Mouse (Mus musculus): ENCODE measurements around the gene Srrm1. TPM values are rescaled to one million over a fixed set of nuclear protein-coding genes. Genes with fewer than 3 reads are reported as not detected.
A peak's percentile ranks its signal among the peaks of the same experiment; 100 is the strongest.
"Not testable (repeated sequence)": the region's sequence is repeated elsewhere in the genome, so short reads cannot be mapped to it uniquely, and the experiment has no call there.

The Srrm1 gene
- total RNA-seq, 2 experiments from 2014 or later: 58.8 to 62.3 TPM

DNA sequence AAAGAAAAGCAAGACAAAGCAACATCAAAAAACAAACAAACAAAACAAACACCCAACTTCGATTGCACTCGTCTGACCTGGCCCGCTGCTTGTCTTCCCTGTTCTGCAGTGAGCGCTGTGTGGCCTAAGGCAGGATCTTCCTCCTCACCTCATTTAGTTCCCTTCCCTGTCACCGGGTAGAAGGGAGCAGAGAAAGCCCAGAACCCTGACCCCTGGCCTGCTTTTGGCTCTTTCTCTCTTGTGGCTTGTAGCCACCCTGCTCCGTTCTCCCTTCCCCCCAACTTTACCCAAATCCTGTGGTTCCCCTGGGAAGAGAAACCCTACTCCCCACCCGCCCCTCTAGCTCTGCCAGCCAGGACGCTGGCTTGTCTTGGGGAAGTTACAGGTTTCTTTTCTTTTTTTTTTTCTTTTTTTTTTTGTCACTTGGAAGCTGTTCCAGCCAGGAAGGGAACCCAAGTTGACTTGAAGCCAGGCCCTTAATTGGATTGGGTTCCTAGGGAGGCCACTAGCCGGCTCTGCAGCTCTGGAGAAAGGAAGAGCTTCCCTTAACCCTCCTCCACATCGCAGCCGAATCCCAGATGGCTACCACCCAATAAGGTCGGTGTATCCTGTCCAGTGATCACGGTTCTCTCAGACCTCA is 70.3 kb downstream of the Srrm1 start:
- intact Hi-C loops (cut with DNase I): no loop called here
- peak; percentile 57 for DNase-seq (ENCODE audit: low spot score)

DNA sequence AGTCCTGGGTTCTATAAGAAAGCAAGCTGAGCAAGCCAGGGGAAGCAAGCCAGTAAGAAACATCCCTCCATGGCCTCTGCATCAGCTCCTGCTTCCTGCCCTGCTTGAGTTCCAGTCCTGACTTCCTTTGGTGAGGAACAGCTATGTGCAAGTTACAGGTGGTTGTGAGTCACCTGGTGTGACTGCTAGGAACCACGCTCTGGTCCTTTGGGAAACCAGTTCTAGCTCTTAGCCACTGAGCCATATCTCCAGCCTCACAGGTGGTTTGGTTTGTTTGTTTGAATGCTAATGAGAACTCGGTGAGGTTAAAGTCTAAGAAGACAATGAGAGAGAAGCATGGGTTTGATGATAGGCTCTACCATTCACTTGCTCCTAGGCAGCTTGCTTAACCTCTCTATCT is 73.1 kb downstream of the Srrm1 start:
- intact Hi-C loops (cut with DNase I); DNase-seq (ENCODE audit: low spot score): not testable (repeated sequence)

DNA sequence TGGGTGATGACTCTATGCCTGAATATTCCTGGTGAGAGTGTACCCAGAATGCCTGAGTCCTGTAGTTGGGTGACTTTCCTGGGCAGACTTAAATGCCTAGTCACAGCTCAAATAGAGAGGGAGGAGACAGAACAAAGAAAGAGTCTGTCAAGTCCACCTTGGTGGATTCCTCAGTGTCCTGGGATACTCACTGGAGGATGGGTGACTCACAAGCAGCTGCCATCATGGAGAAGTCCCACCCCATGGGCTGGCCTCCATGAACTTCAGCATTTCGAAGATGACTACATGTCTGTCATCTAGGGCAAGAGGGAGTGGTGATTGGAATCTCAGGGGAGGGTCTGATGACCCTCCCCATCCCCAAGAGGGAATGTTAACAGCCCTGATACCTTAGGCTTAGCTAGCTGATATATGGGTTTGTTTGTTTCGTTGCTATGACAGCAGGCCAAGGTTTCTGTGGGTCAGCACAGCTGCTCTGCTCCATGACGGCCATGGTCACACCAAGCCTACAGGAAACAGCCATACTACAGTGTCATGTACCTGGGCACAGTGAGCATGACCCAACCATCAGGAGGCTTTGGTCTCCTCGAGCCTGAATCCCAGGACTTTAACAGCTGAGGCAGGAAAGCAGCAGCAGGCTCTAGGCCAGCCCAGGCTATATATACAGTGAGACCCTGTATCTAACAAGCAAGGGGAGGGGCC is 76.3 kb downstream of the Srrm1 start:
- no peak for DNase-seq (ENCODE audit: low spot score)
- intact Hi-C loops (cut with DNase I): no loop called here

DNA sequence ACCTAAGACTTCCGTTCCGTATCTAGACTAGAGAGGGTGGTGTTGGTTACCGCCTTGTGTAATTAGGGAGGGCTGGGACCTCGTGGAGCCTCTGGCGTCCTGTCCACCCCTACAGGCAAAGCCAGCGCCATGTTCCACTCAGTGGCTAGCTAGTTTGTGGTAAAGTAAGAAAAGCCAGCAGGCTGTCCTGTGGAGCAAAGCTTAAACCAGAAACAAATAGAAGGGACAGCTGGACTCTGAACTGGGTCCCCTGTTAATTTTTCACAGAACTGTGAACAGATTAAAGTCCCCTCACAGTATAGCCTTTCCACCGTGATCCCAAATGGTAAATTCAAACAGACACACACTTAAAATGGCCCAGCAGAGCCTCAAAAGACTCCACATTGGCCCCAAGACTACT is 78.4 kb downstream of the Srrm1 start:
- no peak for DNase-seq (ENCODE audit: low spot score)
- intact Hi-C loops (cut with DNase I): no loop called here

DNA sequence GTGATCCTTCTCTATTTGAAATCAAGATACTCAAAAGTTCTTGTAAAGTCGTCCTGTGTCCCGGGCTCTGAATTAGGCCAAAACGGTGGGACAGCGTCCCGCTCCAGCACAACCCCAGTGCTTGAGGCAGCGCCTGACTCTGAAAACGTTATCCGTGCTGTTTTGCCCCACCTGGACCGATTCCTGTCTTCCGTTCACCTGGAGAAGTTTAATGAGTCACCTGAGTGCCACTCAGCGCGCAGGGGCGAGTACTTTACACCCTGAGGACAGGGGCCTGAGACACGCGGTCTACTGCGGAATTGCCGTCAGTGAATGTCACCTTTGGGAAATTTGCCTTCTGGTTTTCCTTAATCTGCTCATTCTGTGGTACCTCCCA is 79.8 kb downstream of the Srrm1 start:
- intact Hi-C loops (cut with DNase I): no loop called here
- no peak for DNase-seq (ENCODE audit: low spot score)

DNA sequence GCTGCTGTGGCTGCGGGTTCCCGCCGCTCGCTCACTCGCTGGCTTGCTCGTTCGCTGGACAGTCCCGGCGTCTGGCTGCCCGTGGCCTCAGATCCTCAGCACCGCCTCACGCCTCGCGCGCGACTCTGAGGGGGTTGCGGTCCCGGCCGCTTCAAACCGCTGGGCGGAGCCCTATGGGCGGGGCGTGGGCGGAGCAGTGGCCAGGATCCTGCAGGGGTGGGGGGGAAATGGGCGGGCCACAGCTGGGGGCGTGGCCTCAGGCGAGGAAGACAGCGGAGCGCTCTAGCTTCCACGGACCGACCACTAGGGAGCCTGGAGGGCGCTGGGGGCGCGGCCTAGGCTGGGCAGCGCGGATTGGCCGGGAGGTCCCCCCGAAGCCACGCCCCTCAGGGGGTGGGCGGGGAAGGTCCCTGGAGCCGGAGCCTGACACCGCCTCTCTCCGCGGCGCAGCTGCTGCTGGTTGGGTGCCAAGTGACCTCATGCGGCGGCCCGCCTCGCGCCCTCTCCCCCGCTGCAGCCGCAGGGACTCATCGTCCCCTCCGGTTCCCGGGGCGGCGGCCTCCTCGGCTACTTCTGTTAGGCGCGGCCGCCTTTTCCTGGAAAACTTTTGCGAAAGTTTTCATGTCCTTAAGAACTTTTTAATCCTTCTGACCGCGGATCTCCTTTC is 80.3 kb downstream of the Srrm1 start, which contains the start of gene Clic4:
Gene Clic4 (minus strand): TSS at position 175 of the 667 bp plus-strand sequence.
- intact Hi-C loops (cut with DNase I): no loop called here
- peak; percentile 99 for DNase-seq (ENCODE audit: low spot score)

DNA sequence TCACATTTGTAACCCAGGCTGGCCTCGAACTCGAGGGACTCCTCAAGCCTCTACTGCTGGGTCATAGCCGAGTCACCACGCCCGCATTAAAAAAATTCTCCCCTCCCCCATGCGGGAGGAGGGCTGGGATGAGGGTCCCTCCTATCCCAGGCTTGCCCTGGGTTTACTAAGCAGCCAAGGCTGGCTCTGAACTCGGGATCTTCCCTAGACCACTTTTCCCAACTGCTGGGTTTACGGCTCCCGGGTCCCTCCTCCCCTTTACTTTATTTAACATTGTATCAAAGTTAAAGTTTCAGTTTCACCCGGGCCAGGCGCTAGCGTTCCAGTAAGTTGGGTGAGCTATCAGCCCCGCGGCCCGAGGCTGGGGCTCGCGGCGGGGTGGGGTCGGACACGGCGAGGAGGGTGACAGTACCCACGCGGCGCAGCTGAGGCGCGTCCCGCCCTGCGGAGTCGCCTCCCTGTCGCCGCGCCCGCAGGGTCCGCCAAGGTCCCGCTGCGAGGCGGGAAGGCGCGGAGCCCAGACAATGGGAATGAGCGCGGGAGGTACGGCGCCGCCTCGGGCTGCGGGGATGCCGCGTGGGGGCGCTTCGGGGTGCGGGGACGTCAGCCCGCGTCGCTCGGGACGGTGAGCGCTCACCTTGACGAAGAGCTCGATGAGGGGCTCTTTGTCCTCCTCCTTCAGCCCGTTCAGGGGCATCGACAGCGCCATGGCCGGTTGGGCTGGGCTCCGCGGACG is 81.1 kb downstream of the Srrm1 start:
- DNase-seq (ENCODE audit: low spot score): peak; percentile 66
- intact Hi-C loops (cut with DNase I): loop anchor here (1.0 kb wide), 1 partner anchor 41 kb away; no protein-coding TSS in a partner anchor

DNA sequence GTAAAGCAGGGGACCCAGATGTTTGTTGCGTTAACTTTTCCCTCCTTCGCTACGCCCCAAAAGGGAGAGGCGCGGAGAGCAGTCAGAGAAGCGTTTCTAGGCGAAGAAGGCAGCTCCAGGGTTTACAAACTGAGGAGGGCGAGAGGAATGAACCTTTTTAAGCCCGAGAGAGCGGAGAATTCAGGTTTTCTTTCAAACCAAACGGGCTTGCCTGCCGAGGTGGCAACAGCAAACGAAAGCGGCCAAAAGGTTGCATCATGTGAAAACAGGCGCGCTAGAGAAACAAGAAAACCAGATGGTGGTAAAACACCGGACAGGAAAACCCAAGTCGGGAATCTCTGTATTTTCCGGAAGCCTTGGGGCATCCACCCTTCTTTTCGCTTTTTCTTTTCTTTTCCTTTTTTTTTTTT is 81.7 kb downstream of the Srrm1 start:
- no peak for DNase-seq (ENCODE audit: low spot score)
- intact Hi-C loops (cut with DNase I): loop anchor here (1.0 kb wide), 1 partner anchor 42 kb away; no protein-coding TSS in a partner anchor

Other genes with a start within 250 kb of the Srrm1 start
- under 1 TPM; 0.31 to 0.50 TPM for gene Runx3, start 232.7 kb downstream of the Srrm1 start, total RNA-seq (2021)
- gene Clic4, start 80.5 kb downstream of the Srrm1 start, total RNA-seq (2021): 100 to 1,000 TPM; 249 to 269 TPM
- under 1 TPM in 1 of 2 experiments, not detected in 1; 0.31 TPM for gene Ncmap, start 44.9 kb upstream of the Srrm1 start, total RNA-seq (2021)
- 10 to 100 TPM in 1 of 2 experiments, 1 to 10 TPM in 1; 9.7 to 11.5 TPM for gene Rcan3, start 80.5 kb upstream of the Srrm1 start, total RNA-seq (2021)
- not detected for gene Stpg1, start 141.5 kb upstream of the Srrm1 start, total RNA-seq (2021)
- gene Nipal3, start 141.7 kb upstream of the Srrm1 start, total RNA-seq (2021): 10 to 100 TPM; 36.4 to 44.5 TPM
- under 1 TPM in 1 of 2 experiments, not detected in 1; 0.11 TPM for gene Grhl3, start 220.3 kb upstream of the Srrm1 start, total RNA-seq (2021)